Mouse (Mus musculus) embryonic fibroblast, embryonic 13.5 days (primary cell): Measurements from ENCODE around the gene Lrrc55.

Experiments
- CTCF ChIP-seq: IDR thresholded peaks from 2 replicates; pipeline ENCODE4 v1.5.1; 2011; ENCODE audit warnings: mild to moderate bottlenecking, control low read depth, low read length, moderate library complexity, borderline replicate concordance; ENCODE audit not compliant: insufficient read depth
- POLR2A ChIP-seq: IDR thresholded peaks from 2 replicates; pipeline ENCODE4 v1.6.1; 2011; ENCODE audit warnings: low read depth, mild to moderate bottlenecking, control low read depth, low read length, moderate library complexity

- no peak for TF ChIP-seq POLR2A
- TF ChIP-seq CTCF, result no peak
Measured at GRCm38 (mm10) chr2:85144908-85145307, 52.1 kb downstream of the Lrrc55 start.
